Mouse (Mus musculus) lung, postnatal 0 days (tissue): Measurements from ENCODE around the gene Gm42742.

Experiments used
- CTCF ChIP-seq: IDR thresholded peaks from 2 replicates; pipeline ENCODE4 v1.5.1; 2016; ENCODE audit warnings: antibody characterized with exemption, mild to moderate bottlenecking
- EP300 ChIP-seq: IDR thresholded peaks from 2 replicates; pipeline ENCODE4 v1.6.1; 2016; ENCODE audit warnings: antibody characterized with exemption, mild to moderate bottlenecking, control low read depth

GRCm38 (mm10) chr7:127014320-127014719 lies 6.6 kb downstream of the Gm42742 start, which contains the start of gene Mvp:
- TF ChIP-seq EP300 (no peak), CTCF (no peak)
